Comparison of ENCODE assay signal across 9 mouse cellular contexts in the genomic region with DNA sequence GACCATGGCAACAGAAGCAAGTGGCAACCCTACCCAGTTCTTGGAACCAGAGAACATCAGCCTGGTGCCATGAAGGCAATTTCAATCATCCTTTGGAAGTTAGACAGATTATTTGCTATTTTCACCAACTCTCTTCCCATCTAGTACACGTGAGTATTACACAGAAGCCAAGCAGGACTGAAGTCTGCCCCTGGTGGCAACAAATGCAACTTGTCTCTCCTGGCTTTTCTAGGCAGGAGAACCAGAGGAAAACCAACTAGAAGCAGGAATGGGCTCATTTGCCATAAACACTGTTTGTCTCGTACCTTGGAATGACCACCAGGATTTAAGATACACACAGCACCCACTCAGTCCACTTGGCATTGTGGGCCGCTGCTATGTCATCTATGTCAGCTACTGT.
A peak's percentile ranks its signal among the peaks of the same experiment; 100 is the strongest.
DNase-seq lines count a peak whose midpoint lies in the region; ATAC-seq lines count a peak whose summit lies in the region.
"Had no signal": no experiment of that assay in that cellular context is flagged by ENCODE, and none has a peak within 500 bp of the region (broad histone marks: within the 10 kb centered on the region; RNA-seq: fewer than 3 reads in every experiment).

No protein-coding gene starts in this region.

- ATAC-seq in megakaryocyte progenitor cell, adult 5-6 weeks (replicated peaks; ENCODE audit: poor library complexity), result 0 out of 2 replicates have a peak, but pooled peaks have one; percentile 42
- ATAC-seq: midbrain, embryonic 16.5 days had no signal

- DNase-seq in adrenal gland, postnatal 14 days, result peak; percentile 26
- no peak for DNase-seq in adrenal gland, postnatal 10 days
- DNase-seq in kidney, adult 9 months, result peak; percentile 9
- no peak for DNase-seq in kidney, postnatal 14 days
- peak; percentile 28 for DNase-seq in lung, postnatal 10 days
- no peak for DNase-seq in lung, postnatal 25 days (ENCODE audit: low spot score)
- no peak for DNase-seq in neural tube, embryonic 10.5 days (ENCODE audit: extremely low spot score, low spot score)

Comparison
In these comparisons a context has a peak if more than half of its experiments do, and no peak if none do; other contexts are left out.
1. DNase-seq: peak in adrenal gland, postnatal 14 days (single experiment), kidney, adult 9 months (single experiment) and lung, postnatal 10 days (single experiment); none in adrenal gland, postnatal 10 days (single experiment), kidney, postnatal 14 days (single experiment), lung, postnatal 25 days (single experiment) and neural tube, embryonic 10.5 days (single experiment).